Mouse (Mus musculus) CD4-positive, CD25-positive, alpha-beta regulatory T cell, adult 2 months (primary cell): Measurements from ENCODE around the gene Il11ra1.

Experiments
- DNase-seq: peaks from one replicate; pipeline ENCODE4 v3.0.0-alpha.2; 2012; ENCODE audit warnings: low read depth, low spot score

Il11ra1 gene

GRCm38 (mm10) chr4:41708192-41708745, 8.5 kb downstream of the Il11ra1 start:
- peak; percentile 72 for DNase-seq

- no peak for DNase-seq
Observed at GRCm38 (mm10) chr4:41710229-41710628, 10.4 kb downstream of the Il11ra1 start.

- no peak for DNase-seq
Observed at GRCm38 (mm10) chr4:41711705-41712375, 12.1 kb downstream of the Il11ra1 start.

GRCm38 (mm10) chr4:41712421-41713196, 12.8 kb downstream of the Il11ra1 start:
- no peak for DNase-seq

GRCm38 (mm10) chr4:41713197-41714067, 13.6 kb downstream of the Il11ra1 start, which contains the start of gene Rpp25l:
Rpp25l (minus strand) TSS chr4:41713534.
- peak; percentile 90 for DNase-seq

- peak; percentile 82 for DNase-seq
Observed at GRCm38 (mm10) chr4:41714276-41714675, 14.5 kb downstream of the Il11ra1 start.

GRCm38 (mm10) chr4:41715082-41715481, 15.3 kb downstream of the Il11ra1 start:
- DNase-seq: no peak

GRCm38 (mm10) chr4:41715596-41715995, 15.8 kb downstream of the Il11ra1 start:
- peak; percentile 72 for DNase-seq

- no peak for DNase-seq
Observed at GRCm38 (mm10) chr4:41716834-41717233, 17.0 kb downstream of the Il11ra1 start.

- peak; percentile 95 for DNase-seq
Observed at GRCm38 (mm10) chr4:41722918-41723351, 23.1 kb downstream of the Il11ra1 start, which contains the start of gene Dctn3. Dctn3 (minus strand) TSS chr4:41723170.

GRCm38 (mm10) chr4:41726826-41727621, 27.2 kb downstream of the Il11ra1 start:
- DNase-seq: no peak

GRCm38 (mm10) chr4:41731052-41731765, 31.4 kb downstream of the Il11ra1 start, which contains the start of gene Arid3c:
Arid3c (minus strand) TSS chr4:41731142.
- peak; percentile 45 for DNase-seq

GRCm38 (mm10) chr4:41737602-41738255, 37.9 kb downstream of the Il11ra1 start:
- DNase-seq: peak; percentile 90

- DNase-seq: no peak
Observed at GRCm38 (mm10) chr4:41738256-41738603, 38.4 kb downstream of the Il11ra1 start.

- DNase-seq: no peak
Observed at GRCm38 (mm10) chr4:41739260-41739659, 39.5 kb downstream of the Il11ra1 start.

GRCm38 (mm10) chr4:41740380-41741157, 40.8 kb downstream of the Il11ra1 start:
- peak; percentile 53 for DNase-seq

GRCm38 (mm10) chr4:41741158-41741560, 41.4 kb downstream of the Il11ra1 start:
- DNase-seq: peak; percentile 96

GRCm38 (mm10) chr4:41744131-41744530, 44.3 kb downstream of the Il11ra1 start:
- no peak for DNase-seq

- DNase-seq: no peak
Observed at GRCm38 (mm10) chr4:41745021-41745420, 45.2 kb downstream of the Il11ra1 start.
